Mouse (Mus musculus) liver, embryonic 14.5 days (tissue): ENCODE data around the gene Clec4n.

Source experiments
- CTCF ChIP-seq: IDR thresholded peaks from 2 replicates; pipeline ENCODE4 v1.5.1; 2016; ENCODE audit warnings: antibody characterized with exemption, low read depth, control low read depth
- EP300 ChIP-seq: IDR thresholded peaks from 2 replicates; pipeline ENCODE4 v1.6.1; 2016; ENCODE audit warnings: antibody characterized with exemption, low read depth

GRCm38 (mm10) chr6:123286311-123286710, 56.7 kb downstream of the Clec4n start:
- TF ChIP-seq CTCF (no peak), EP300 (no peak)
